Mouse (Mus musculus): Measurements from ENCODE around the gene Surf1. TPM values are rescaled to one million over a fixed set of nuclear protein-coding genes. Genes with fewer than 3 reads are reported as not detected.

Gene Surf1
- total and polyA plus RNA-seq, 2 experiments from 2014 or later = 63.4 to 112 TPM

DNA sequence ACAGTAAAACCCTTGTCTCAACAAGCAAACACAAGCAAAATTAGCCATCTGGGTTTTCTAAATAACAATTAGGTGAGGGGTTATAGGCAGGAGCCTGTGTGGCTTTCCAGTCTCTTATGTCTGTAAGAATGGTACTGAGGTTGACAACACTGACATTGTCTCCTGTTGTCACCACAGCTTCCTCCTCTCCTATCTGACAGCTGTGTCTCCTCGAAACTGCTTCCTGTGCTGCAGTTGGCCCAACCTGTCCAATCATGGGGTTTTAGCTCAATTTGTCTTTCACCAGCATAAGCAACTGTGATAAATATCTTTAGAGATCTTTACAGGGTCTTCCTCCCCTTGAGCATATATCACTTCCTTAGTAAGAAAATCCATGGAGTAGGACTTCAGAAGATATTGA, 20.1 kb upstream of the Surf1 start:
- Histone ChIP-seq H3K4me2 (ENCODE audit: low read depth, low read length) (no peak overlapping the region), H3K4me1 (ENCODE audit: insufficient read depth, low read length) (peaks cover 8% of the 10 kb centered on the region; the same call in 1 of the 2 replicates), H3K27me3 (ENCODE audit: insufficient read depth, low read length) (no peaks in the 10 kb centered on the region), H3K36me3 (ENCODE audit: insufficient read depth, low read length) (no peaks in the 10 kb centered on the region), H3K4me3 (ENCODE audit: low read length) (no peak overlapping the region), H3K27ac (no peak overlapping the region), H3K9me3 (ENCODE audit: low read length) (no peaks in the 10 kb centered on the region), H3K9ac (replicated peaks; ENCODE audit: low read length) (no peak overlapping the region)
- TF ChIP-seq CTCF (IDR thresholded peaks at IDR 0.05; ENCODE audit: low read depth) = no peak
- 68% methylated on average over 1 of the region's 1 CpGs for WGBS
- no peak for ATAC-seq
- DNase-seq (ENCODE audit: low spot score) = no peak

DNA sequence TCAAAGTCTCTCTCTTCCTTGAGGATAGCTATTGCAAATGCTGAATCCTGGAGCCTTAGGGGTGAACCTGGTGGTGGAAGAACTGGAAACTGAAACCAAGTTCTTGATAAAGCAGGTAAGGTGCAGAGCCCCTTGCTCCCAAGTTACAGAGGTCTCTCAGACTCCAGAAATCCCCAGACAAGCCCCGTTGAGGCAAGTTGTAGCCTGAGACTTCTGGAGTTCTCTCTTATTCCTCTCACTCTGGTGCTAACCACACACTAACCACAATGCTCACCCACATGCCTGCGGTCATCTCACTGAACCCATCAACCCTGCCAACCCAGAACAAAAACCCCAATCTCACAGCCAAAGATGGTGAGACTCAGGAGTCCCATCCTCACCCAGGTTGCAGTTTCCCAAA, 19.0 kb upstream of the Surf1 start:
- no peaks in the 10 kb centered on the region for H3K9me3 ChIP-seq (ENCODE audit: low read length)
- no peak for TF ChIP-seq CTCF (IDR thresholded peaks at IDR 0.05; ENCODE audit: low read depth)

DNA sequence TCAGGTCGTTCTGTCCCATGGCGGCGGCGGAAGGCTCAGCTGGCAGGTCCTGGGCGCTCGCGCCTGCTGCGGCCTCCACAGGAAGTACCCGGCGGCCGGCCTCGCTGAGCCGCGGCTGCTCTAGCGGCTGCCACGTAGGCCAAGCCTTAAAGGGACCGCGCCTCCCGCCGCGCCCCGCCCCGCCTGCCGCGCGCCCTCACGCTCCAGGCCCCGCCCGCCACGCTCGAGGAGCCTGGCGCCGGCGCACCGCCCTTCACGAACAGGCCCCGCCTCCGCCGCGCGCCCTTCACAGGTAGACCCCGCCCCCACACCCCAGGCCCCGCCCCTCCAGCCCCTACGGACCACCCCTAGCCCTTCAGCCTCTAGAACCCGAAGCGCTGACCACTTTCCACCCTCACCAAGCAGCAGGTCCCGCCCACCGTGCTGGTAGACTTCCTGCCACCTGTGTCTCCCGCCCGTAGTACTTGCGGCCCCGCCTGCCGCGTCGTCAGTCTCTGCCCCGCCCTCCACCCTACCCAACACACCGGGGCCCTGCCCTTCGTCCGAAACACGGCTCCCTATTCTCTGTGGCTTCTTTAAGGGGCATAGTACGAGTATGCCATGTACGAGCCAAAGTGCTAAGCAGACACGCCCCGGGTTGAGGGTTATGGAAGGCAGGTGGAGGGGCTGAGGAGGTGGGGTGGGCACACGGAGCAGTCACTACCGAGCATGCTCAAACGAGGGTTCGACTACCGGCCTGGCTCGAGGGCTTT, 17.1 kb upstream of the Surf1 start, which contains the start of the genes Surf4 and Stkld1:
Surf4 (minus strand) TSS at position 625 of the 752 bp plus-strand sequence.
Stkld1 (plus strand) TSS at position 744 of the 752 bp plus-strand sequence.
- ATAC-seq = peak; percentile 94
- Histone ChIP-seq H3K4me1 (ENCODE audit: insufficient read depth, low read length) (peaks cover 8% of the 10 kb centered on the region; the same call in 1 of the 2 replicates), H3K4me2 (ENCODE audit: low read depth, low read length) (peak within 1 kb of the TSS; percentile 85), H3K9ac (replicated peaks; ENCODE audit: low read length) (peak within 1 kb of the TSS; percentile 97), H3K27me3 (ENCODE audit: insufficient read depth, low read length) (no peaks in the 10 kb centered on the region), H3K9me3 (ENCODE audit: low read length) (no peaks in the 10 kb centered on the region), H3K27ac (peak within 1 kb of the TSS; percentile 88), H3K4me3 (ENCODE audit: low read length) (peak within 1 kb of the TSS; percentile 93), H3K36me3 (ENCODE audit: insufficient read depth, low read length) (no peaks in the 10 kb centered on the region)
- DNase-seq (ENCODE audit: low spot score) = peak; percentile 95
- WGBS = under 1% methylated on average over 41 of the region's 70 CpGs
- TF ChIP-seq CTCF (IDR thresholded peaks at IDR 0.05; ENCODE audit: low read depth) = no peak

More for the DNA sequence above, 19.0 kb upstream of the Surf1 start:
- no peak for ATAC-seq
- no peaks in the 10 kb centered on the region for H3K36me3 ChIP-seq (ENCODE audit: insufficient read depth, low read length)
- no peak overlapping the region for H3K9ac ChIP-seq (replicated peaks; ENCODE audit: low read length)
- DNase-seq (ENCODE audit: low spot score) = no peak
- peaks cover 8% of the 10 kb centered on the region; the same call in 1 of the 2 replicates for H3K4me1 ChIP-seq (ENCODE audit: insufficient read depth, low read length)
- 97% methylated on average over 2 of the region's 2 CpGs for WGBS
- H3K27me3 ChIP-seq (ENCODE audit: insufficient read depth, low read length) = no peaks in the 10 kb centered on the region
- no peak overlapping the region for H3K27ac ChIP-seq
- no peak overlapping the region for H3K4me2 ChIP-seq (ENCODE audit: low read depth, low read length)
- no peak overlapping the region for H3K4me3 ChIP-seq (ENCODE audit: low read length)

DNA sequence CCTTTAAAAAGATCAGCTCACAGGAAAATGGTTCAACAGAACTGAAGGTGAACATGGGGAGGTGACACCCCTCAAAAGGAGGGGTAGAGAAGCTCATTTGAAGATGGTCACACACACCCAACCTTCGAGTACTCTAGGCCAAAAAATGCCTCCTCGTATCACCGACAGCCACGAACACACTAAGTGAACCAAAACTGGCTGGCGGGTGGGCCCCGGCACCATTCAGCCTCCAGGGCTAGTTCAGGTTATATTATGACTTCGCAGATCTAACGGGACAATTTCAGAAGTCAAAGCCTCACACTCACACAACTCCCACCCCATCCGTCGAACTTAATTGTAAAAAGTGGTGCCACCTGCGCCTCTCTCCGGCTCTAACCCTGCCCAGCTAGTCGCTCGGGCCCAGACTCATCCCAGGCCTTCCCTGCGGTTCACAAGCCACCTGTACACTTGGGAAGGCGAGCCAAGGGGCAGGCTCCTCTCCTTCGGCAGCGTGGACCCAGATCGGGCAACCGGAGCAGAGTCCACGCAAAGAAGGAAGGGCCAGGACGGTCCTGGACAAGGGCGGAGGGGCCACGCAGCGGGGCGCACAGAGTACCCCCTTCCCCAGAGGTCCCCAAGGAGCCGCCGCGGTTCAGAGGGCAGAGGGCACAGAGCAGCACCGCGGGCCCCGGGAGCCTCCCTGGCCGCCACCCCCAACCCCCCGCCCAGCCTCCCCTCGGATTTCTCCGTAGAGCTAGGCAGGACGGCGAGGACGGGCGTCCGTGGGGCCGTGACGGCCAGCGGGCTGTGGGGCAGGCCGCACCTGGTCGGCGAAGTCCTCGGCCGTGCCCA, 16.4 kb upstream of the Surf1 start:
- ATAC-seq = peak; percentile 1; the same call in 1 of the 2 replicates
- TF ChIP-seq CTCF (IDR thresholded peaks at IDR 0.05; ENCODE audit: low read depth) = no peak

DNA sequence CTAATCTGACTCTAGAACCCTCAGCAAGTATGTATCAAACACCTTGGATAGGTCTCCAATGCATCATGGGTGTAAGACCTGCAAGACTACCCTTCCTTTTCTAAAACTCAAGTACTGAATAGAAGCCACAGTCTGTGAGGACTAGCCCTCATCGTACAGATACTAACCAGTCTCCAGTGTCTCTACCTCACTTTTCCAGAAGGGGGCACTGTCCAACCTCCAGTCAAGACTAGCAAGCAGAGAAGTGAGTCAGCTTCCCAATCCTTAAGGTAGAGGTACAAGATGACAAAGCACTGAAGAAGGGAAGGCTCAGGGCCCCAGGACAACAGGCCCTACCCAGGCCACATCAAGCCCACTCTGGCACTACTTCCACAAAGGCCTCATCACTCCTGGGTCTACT, 14.1 kb upstream of the Surf1 start:
- TF ChIP-seq CTCF (IDR thresholded peaks at IDR 0.05; ENCODE audit: low read depth) = peak; percentile 74
- Histone ChIP-seq H3K9me3 (ENCODE audit: low read length) (no peaks in the 10 kb centered on the region), H3K4me2 (ENCODE audit: low read depth, low read length) (no peak overlapping the region), H3K27ac (no peak overlapping the region), H3K9ac (replicated peaks; ENCODE audit: low read length) (no peak overlapping the region), H3K4me1 (ENCODE audit: insufficient read depth, low read length) (peaks cover 8% of the 10 kb centered on the region; the same call in 1 of the 2 replicates), H3K36me3 (ENCODE audit: insufficient read depth, low read length) (peaks cover 3% of the 10 kb centered on the region; the same call in 1 of the 2 replicates), H3K27me3 (ENCODE audit: insufficient read depth, low read length) (no peaks in the 10 kb centered on the region), H3K4me3 (ENCODE audit: low read length) (no peak overlapping the region)
- ATAC-seq (no peak), DNase-seq (ENCODE audit: low spot score) (peak; percentile 75)
- 36% methylated on average over 1 of the region's 1 CpGs for WGBS

More for the DNA sequence above, 16.4 kb upstream of the Surf1 start:
- Histone ChIP-seq H3K4me3 (ENCODE audit: low read length) (peak overlapping the region; percentile 93), H3K4me1 (ENCODE audit: insufficient read depth, low read length) (peaks cover 8% of the 10 kb centered on the region; the same call in 1 of the 2 replicates), H3K27ac (peak overlapping the region; percentile 88), H3K9ac (replicated peaks; ENCODE audit: low read length) (peak overlapping the region; percentile 97), H3K9me3 (ENCODE audit: low read length) (no peaks in the 10 kb centered on the region), H3K27me3 (ENCODE audit: insufficient read depth, low read length) (no peaks in the 10 kb centered on the region), H3K36me3 (ENCODE audit: insufficient read depth, low read length) (no peaks in the 10 kb centered on the region), H3K4me2 (ENCODE audit: low read depth, low read length) (peak overlapping the region; percentile 85)
- DNase-seq (ENCODE audit: low spot score) = no peak
- 2% methylated on average over 34 of the region's 49 CpGs for WGBS

DNA sequence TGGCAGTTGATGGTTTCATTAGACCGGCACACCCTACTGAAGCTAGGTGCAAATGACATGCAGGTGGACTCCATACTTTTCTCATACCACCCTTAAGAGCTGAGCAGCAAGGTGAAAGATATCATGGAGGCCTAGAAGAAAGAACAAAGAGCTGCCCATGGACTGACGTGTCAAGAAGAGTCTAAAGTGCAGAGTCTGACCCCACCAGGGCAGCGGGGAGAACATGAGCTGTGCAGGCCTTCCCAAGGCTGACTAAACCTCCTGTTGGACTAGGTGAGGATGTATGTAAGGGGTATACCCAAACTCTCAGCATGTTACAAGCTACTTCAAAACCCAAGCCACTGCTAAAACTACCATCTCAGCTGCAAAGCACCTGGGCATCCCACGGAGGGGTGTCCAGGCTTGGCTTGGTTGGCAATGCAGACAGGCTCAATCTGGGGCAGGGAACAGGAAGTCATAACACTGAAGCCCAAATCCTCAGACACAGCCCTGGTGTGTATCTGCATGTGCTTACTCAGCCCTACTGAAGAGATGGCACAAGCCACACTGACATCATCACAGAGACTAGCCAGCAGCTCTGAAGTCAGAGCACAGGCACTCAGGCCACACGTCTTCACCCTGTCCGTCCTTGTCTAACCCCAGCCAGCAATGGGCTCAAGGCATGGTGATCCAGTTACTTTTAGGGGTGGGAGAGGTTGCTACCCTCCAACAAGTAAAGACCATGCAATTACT, 11.6 kb upstream of the Surf1 start:
- Histone ChIP-seq H3K4me2 (ENCODE audit: low read depth, low read length) (no peak overlapping the region), H3K9me3 (ENCODE audit: low read length) (no peaks in the 10 kb centered on the region), H3K36me3 (ENCODE audit: insufficient read depth, low read length) (peaks cover 28% of the 10 kb centered on the region), H3K4me1 (ENCODE audit: insufficient read depth, low read length) (peaks cover 8% of the 10 kb centered on the region; the same call in 1 of the 2 replicates), H3K27me3 (ENCODE audit: insufficient read depth, low read length) (no peaks in the 10 kb centered on the region), H3K9ac (replicated peaks; ENCODE audit: low read length) (0 out of 2 replicates have a peak overlapping the region, but pooled peaks have one; percentile 17), H3K4me3 (ENCODE audit: low read length) (no peak overlapping the region), H3K27ac (no peak overlapping the region)
- TF ChIP-seq CTCF (IDR thresholded peaks at IDR 0.05; ENCODE audit: low read depth) = no peak
- DNase-seq (ENCODE audit: low spot score) = no peak
- WGBS = 90% methylated on average over 6 of the region's 6 CpGs
- no peak for ATAC-seq
